In the genomic region with DNA sequence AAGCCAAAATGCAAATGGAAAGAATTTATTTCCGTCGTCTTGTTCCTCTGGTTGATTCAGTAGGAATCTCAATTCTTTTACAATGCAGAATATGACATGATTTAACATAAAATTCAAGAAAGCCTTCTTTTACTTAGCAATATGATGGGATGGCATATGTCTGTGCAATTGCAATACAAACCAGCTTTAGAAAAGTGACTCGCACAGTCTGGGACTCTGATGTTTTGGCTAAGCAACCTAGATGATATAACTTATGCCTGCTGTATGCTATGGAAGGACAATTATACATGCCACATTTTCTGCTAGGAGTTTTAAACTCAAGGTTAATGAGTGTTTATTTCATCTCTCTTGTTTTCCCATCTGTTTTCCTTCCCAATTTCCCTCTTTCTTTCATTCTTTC, we compare ENCODE assay signal across 18 mouse cellular contexts.
A peak's percentile ranks its signal among the peaks of the same experiment; 100 is the strongest.
DNase-seq lines count a peak whose midpoint lies in the region; ATAC-seq and TF ChIP-seq lines count a peak whose summit lies in the region.
"Had no signal": no experiment of that assay in that cellular context is flagged by ENCODE, and none has a peak within 500 bp of the region (broad histone marks: within the 10 kb centered on the region; RNA-seq: fewer than 3 reads in every experiment).

No protein-coding gene starts in this region.

- WGBS in forebrain, embryonic 15.5 days: 91% methylated on average over 3 of the region's 3 CpGs
- WGBS in forebrain, embryonic 13.5 days: 94% methylated on average over 3 of the region's 3 CpGs
- WGBS in forebrain, postnatal 0 days: 71% methylated on average over 3 of the region's 3 CpGs
- 93% methylated on average over 3 of the region's 3 CpGs for WGBS in forebrain, embryonic 14.5 days

- no peaks in the 10 kb centered on the region for H3K27me3 ChIP-seq in forebrain, embryonic 15.5 days
- no peaks in the 10 kb centered on the region for H3K27me3 ChIP-seq in forebrain, embryonic 13.5 days
- H3K27me3 ChIP-seq in forebrain, postnatal 0 days (ENCODE audit: insufficient read depth, low read length): no peaks in the 10 kb centered on the region
- H3K27me3 ChIP-seq in forebrain, embryonic 14.5 days (replicated peaks; ENCODE audit: control insufficient read depth, insufficient read depth, low read length): no peaks in the 10 kb centered on the region
- H3K27me3 ChIP-seq: embryonic facial prominence, embryonic 12.5 days; forebrain, embryonic 12.5 days had no signal

- no peak overlapping the region for H3K27ac ChIP-seq in forebrain, embryonic 15.5 days (replicated peaks)
- H3K27ac ChIP-seq in forebrain, embryonic 13.5 days: no peak overlapping the region
- no peak overlapping the region for H3K27ac ChIP-seq in forebrain, postnatal 0 days (ENCODE audit: low read depth, low read length)
- no peak overlapping the region for H3K27ac ChIP-seq in forebrain, embryonic 14.5 days (ENCODE audit: low read depth, low read length)
- H3K27ac ChIP-seq: embryonic facial prominence, embryonic 10.5 days; embryonic facial prominence, embryonic 12.5 days; forebrain, embryonic 12.5 days had no signal

- H3K36me3 ChIP-seq in forebrain, embryonic 15.5 days: no peaks in the 10 kb centered on the region
- no peaks in the 10 kb centered on the region for H3K36me3 ChIP-seq in forebrain, embryonic 13.5 days (ENCODE audit: poor library complexity, severe bottlenecking)
- no peaks in the 10 kb centered on the region for H3K36me3 ChIP-seq in forebrain, postnatal 0 days (ENCODE audit: insufficient read depth)
- no peaks in the 10 kb centered on the region for H3K36me3 ChIP-seq in forebrain, embryonic 14.5 days (ENCODE audit: control insufficient read depth, insufficient read depth, low read length)
- H3K36me3 ChIP-seq: embryonic facial prominence, embryonic 10.5 days; embryonic facial prominence, embryonic 12.5 days; forebrain, embryonic 12.5 days had no signal

- no peaks in the 10 kb centered on the region for H3K4me1 ChIP-seq in forebrain, embryonic 15.5 days
- no peaks in the 10 kb centered on the region for H3K4me1 ChIP-seq in forebrain, embryonic 13.5 days
- H3K4me1 ChIP-seq in forebrain, postnatal 0 days (ENCODE audit: insufficient read depth): no peaks in the 10 kb centered on the region
- no peaks in the 10 kb centered on the region for H3K4me1 ChIP-seq in forebrain, embryonic 14.5 days (ENCODE audit: control insufficient read depth, insufficient read depth, low read length)
- H3K4me1 ChIP-seq: embryonic facial prominence, embryonic 10.5 days; embryonic facial prominence, embryonic 12.5 days; forebrain, embryonic 12.5 days had no signal

- no peaks in the 10 kb centered on the region for H3K9me3 ChIP-seq in forebrain, embryonic 15.5 days
- H3K9me3 ChIP-seq in forebrain, embryonic 13.5 days (replicated peaks): no peaks in the 10 kb centered on the region
- no peaks in the 10 kb centered on the region for H3K9me3 ChIP-seq in forebrain, postnatal 0 days (ENCODE audit: low read length)
- H3K9me3 ChIP-seq in forebrain, embryonic 14.5 days (replicated peaks; ENCODE audit: control insufficient read depth, low read length): no peaks in the 10 kb centered on the region
- H3K9me3 ChIP-seq: embryonic facial prominence, embryonic 10.5 days; embryonic facial prominence, embryonic 12.5 days; forebrain, embryonic 12.5 days had no signal

- H3K4me2 ChIP-seq in forebrain, embryonic 15.5 days (replicated peaks): no peak overlapping the region
- H3K4me2 ChIP-seq in forebrain, embryonic 13.5 days: no peak overlapping the region
- no peak overlapping the region for H3K4me2 ChIP-seq in forebrain, postnatal 0 days (ENCODE audit: low read depth)
- H3K4me2 ChIP-seq in forebrain, embryonic 14.5 days (ENCODE audit: low read length): no peak overlapping the region
- H3K4me2 ChIP-seq: embryonic facial prominence, embryonic 12.5 days; forebrain, embryonic 12.5 days had no signal

- TF ChIP-seq CTCF in forebrain, postnatal 0 days (IDR thresholded peaks at IDR 0.05; ENCODE audit: low read depth): no peak

- DNase-seq in forebrain, postnatal 0 days: peak; percentile 47
- DNase-seq in forebrain, embryonic 14.5 days (ENCODE audit: low spot score): no peak
- peak; percentile 44 for DNase-seq in brain, adult 2 months (ENCODE audit: low read depth, low spot score)
- peak; percentile 34 for DNase-seq in telencephalon, adult 2 months (ENCODE audit: low read depth, low spot score)
- DNase-seq in B cell, adult 2 months: no peak
- DNase-seq: adrenal gland, adult 2 months; adrenal gland, postnatal 10 days; adrenal gland, postnatal 25 days; cerebellum, adult 11 months; cerebellum, adult 18-20 months; cerebellum, adult 9-10 months; cerebellum, postnatal 10 days; cerebellum, postnatal 25 days had no signal

- H3K4me3 ChIP-seq in forebrain, embryonic 15.5 days: no peak overlapping the region
- H3K4me3 ChIP-seq in forebrain, embryonic 13.5 days: no peak overlapping the region
- H3K4me3 ChIP-seq in forebrain, postnatal 0 days (ENCODE audit: low read depth, low read length): no peak overlapping the region
- H3K4me3 ChIP-seq in forebrain, embryonic 14.5 days (ENCODE audit: low read depth, low read length): no peak overlapping the region
- H3K4me3 ChIP-seq: embryonic facial prominence, embryonic 10.5 days; embryonic facial prominence, embryonic 12.5 days; forebrain, embryonic 12.5 days had no signal

- ATAC-seq in forebrain, embryonic 15.5 days (replicated peaks): peak; percentile 76; the same call in 1 of the 2 replicates
- no peak; the same call in 1 of the 2 replicates for ATAC-seq in forebrain, embryonic 13.5 days
- ATAC-seq in forebrain, postnatal 0 days: peak; percentile 92
- ATAC-seq in forebrain, embryonic 14.5 days: no peak

- no peak overlapping the region for H3K9ac ChIP-seq in forebrain, embryonic 15.5 days (replicated peaks)
- no peak overlapping the region for H3K9ac ChIP-seq in forebrain, embryonic 13.5 days
- no peak overlapping the region for H3K9ac ChIP-seq in forebrain, postnatal 0 days
- no peak overlapping the region for H3K9ac ChIP-seq in forebrain, embryonic 14.5 days (ENCODE audit: low read length)
- H3K9ac ChIP-seq: embryonic facial prominence, embryonic 12.5 days; forebrain, embryonic 12.5 days had no signal

Comparison
In these comparisons a context has a peak if more than half of its experiments do, and no peak if none do; other contexts are left out.
1. ATAC-seq: peak in forebrain, embryonic 15.5 days (single experiment) and forebrain, postnatal 0 days (single experiment); none in forebrain, embryonic 13.5 days (single experiment) and forebrain, embryonic 14.5 days (single experiment).
2. DNase-seq: peak in forebrain, postnatal 0 days (single experiment), brain, adult 2 months (single experiment) and telencephalon, adult 2 months (single experiment); none in forebrain, embryonic 14.5 days (single experiment) and B cell, adult 2 months (0 of 2).